Mouse (Mus musculus): ENCODE measurements around the gene Olfr625-ps1. TPM values are rescaled to one million over a fixed set of nuclear protein-coding genes. Genes with fewer than 3 reads are reported as not detected.
"Not testable (repeated sequence)": the region's sequence is repeated elsewhere in the genome, so short reads cannot be mapped to it uniquely, and the experiment has no call there.

The Olfr625-ps1 gene
- not detected in 2 replicates for polyA plus RNA-seq (2012; rRNA removed)

DNA sequence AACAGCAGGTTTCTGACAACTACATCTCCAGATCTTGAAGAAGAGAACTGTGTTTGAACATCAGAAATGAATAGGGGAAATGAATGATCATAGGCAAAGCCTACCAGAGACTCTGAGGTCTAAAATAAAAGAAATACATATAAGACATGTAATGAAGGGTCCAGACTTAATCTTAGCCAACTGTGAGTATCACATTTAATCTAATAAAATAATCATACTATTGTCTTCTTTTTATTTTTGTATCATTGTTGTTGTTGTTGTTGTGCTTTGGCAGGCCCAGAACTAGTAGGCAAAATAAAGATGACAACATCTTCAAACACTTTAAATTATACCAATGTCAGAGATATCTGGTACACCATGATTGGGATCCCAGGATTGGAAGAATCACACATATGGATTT is at the start of gene Olfr625-ps1:
TSS of gene Olfr625-ps1 (plus strand) at position 301 of the 400 bp plus-strand sequence.
- DNase-seq (ENCODE audit: low read depth): no peak

DNA sequence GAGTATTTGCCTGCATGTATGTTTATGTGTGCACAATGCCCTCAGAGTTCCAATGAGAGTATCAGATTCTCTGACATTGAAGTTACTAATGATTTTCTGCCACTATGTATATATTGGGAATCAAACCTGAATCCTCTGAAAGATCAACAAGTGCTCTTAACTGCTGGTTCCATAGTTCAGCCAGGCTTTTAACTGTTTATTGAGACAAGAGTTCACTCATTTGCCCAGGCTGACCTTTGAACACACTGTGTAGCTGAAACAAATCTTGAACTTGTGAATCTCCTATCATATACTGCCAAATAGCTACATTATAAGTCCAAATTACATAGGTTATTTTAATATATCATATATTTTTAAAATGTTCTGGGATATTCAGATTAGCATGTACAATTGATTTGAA is 45.7 kb upstream of the Olfr625-ps1 start:
- no peak for DNase-seq (ENCODE audit: low read depth)

DNA sequence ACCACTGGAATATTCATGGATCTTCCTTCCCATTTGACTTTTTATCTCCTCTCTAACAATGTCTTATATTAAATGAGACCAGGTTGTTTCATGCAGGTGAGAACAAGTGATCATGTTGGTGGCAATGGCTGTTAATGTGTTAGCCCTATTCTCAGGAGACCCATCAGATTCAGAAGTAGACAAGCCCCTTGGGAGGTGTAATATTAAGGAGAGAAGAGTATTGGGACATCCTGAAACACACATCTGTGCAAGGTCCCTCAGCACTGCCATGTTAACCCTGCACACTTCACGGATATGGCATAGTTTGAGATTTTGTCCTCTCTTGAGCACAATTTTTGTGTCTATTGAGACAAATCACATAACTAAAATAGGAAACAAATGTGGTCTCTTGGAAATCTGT is 39.9 kb upstream of the Olfr625-ps1 start, which contains the start of gene Olfr622:
TSS of gene Olfr622 (minus strand) at position 101 of the 400 bp plus-strand sequence.
- DNase-seq (ENCODE audit: low read depth): no peak

DNA sequence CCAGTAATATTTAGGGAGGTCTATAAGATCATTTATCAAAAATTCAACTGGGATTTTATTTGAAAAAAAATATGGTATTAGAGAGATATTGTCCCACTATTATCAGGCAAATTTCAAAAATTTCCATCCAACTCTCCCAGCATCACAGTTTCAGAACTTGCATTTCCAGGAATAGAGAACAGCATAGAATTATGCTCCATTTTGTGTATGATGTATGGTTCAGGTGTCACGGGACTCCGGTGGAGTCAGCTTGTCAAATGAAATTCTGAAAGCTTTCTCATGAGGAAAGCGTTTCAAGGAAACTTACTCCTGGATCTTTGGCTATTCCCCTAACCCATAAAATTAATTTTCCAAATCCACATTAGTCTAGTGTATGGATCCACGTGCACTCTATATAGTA is 38.5 kb upstream of the Olfr625-ps1 start:
- DNase-seq (ENCODE audit: low read depth): no peak

DNA sequence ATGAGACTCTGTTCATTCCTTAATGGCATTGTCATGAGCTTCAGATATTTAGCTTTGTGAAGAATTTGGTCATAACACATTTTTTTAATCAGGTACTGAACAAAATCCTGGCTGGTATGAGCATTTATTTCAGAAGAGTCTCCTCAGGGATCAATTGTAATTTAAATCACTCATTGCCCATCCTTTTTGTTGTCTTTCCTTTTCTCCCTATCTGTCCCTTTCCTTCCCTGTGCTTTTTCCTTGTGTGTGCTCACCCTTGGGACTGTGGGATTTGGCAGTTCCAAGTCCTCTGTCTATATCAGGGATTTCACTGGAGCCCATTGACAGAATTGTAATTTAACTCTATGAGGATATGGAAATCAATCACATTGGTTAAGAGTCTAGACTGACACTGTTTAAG is 18.9 kb upstream of the Olfr625-ps1 start, which contains the start of gene Olfr623:
TSS of gene Olfr623 (minus strand) at position 101 of the 400 bp plus-strand sequence.
- no peak for DNase-seq (ENCODE audit: low read depth)

DNA sequence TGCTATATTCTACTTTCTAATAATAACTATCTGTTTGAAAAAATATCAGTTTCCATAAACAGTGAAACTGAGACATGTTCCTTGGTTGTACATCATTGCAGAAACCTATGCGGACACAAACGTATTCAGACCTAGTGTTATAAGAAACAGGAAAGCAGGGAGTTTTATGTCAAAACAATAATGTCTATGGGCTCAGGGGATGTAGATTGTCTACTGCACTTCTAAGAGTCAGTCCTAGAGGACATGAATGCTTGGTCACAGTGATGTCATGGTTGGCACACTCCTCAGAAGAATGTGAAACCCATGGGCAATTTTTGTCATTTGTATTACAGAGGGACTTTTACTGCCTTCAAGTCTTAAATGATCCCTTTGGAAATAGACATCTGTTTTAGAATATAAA is 11.4 kb upstream of the Olfr625-ps1 start, which contains the start of gene Olfr624:
TSS of gene Olfr624 (minus strand) at position 101 of the 400 bp plus-strand sequence.
- DNase-seq (ENCODE audit: low read depth): no peak

DNA sequence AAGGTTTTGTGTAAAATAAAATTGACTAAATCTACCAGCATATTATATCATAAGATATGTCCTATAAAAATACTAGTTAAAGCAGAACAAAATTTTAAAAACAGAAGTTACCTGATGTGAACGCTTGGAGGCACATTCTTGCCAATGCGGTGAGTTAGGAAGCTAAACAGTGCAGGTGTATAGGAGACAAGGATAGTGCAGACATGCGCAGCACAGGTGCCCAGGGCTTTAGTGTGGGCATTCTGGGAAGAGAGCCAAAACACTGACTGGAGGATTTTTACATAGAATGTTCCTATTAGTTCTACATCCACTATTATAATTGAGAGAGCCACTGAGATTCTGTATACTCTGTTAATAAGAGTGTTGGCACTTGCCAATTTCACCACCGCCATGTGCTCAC is 16.9 kb downstream of the Olfr625-ps1 start:
- no peak for DNase-seq (ENCODE audit: low read depth)

DNA sequence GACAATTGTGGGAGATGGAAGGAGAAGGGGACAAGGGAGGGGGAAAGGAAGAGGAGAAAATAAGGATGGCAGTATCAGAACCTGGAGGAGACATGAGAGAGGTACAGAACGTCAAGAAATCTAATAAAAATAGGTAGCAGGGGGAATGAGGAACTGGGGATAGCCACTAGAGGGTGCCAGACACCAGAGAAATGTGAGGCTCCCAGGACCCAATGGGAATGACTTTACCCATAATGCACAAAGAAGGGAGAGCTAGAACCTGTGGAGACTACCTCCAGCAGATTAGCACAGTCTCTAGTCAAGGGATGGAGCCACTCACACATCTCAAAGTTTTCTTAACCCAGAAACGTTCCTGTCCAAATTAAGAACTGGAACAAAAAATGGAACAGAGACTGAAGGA is 29.5 kb downstream of the Olfr625-ps1 start:
- DNase-seq (ENCODE audit: low read depth): no peak

DNA sequence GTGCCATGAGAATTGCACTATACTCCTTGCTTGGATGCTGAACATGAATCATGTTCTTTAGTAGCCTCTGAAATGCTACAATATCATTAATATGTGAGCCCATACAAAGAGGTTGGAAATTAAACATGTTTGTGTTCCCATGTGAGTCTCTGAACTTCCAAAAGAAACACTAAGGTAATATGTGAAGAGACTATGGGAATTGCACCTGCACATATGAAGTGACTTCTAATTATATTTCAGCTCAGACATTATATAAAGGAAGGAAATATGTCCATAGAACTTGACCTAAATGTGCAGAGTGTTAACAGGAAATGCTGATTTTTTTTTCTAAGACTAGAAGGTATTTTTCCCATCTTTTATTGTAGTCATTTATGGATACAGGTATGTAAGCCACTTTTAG is 31.9 kb downstream of the Olfr625-ps1 start, which contains the start of gene Olfr243:
TSS of gene Olfr243 (plus strand) at position 301 of the 400 bp plus-strand sequence.
- DNase-seq (ENCODE audit: low read depth): no peak

DNA sequence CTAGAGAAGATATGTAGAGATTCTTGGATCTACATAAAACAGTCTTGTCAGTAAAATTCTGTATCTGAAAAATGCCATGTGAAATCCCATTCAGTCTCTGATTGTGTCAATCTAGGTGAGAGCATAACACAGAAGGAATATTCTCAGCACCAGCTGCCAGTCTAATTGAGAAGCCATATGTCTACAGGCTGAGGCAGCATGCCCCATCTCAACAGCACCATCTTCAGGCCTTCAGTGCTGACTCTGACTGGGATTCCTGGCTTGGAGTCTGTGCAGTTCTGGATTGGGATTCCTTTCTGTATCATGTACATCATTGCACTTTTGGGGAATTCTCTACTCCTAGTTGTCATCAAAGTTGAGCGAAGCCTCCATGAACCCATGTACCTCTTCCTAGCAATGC is 33.9 kb downstream of the Olfr625-ps1 start:
- not testable (repeated sequence) for DNase-seq (ENCODE audit: low read depth)

DNA sequence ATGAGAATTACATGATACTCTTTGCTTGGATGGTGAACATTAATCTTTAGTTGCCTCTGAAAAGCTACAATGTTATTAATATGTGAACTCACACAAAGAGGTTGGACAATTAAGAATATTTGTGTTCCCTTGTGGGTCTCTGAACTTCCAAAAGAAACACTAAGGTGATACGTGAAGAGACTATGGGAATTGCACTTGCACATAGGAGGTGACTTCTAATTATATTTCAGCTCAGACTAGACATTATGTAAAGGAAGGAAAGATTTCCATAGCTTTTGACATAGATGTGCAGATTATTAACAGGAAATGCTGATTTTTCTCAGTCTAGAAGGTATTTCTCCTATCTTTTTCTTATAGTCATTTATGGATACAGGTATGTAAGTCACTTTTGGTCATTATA is 47.6 kb downstream of the Olfr625-ps1 start, which contains the start of gene Olfr628:
TSS of gene Olfr628 (plus strand) at position 301 of the 400 bp plus-strand sequence.
- DNase-seq (ENCODE audit: low read depth): no peak

Other genes with a start within 250 kb of the Olfr625-ps1 start
- gene Olfr605, start 237.3 kb upstream of the Olfr625-ps1 start, polyA plus RNA-seq (2012; rRNA removed): not detected in 2 replicates
- gene Olfr606, start 233.7 kb upstream of the Olfr625-ps1 start, polyA plus RNA-seq (2012; rRNA removed): not detected in 2 replicates
- gene Olfr607, start 218.6 kb upstream of the Olfr625-ps1 start, polyA plus RNA-seq (2012; rRNA removed): not detected in 2 replicates
- gene Olfr608, start 212.8 kb upstream of the Olfr625-ps1 start, polyA plus RNA-seq (2012; rRNA removed): not detected in 2 replicates
- gene Olfr609, start 184.7 kb upstream of the Olfr625-ps1 start, polyA plus RNA-seq (2012; rRNA removed): not detected in 2 replicates
- not detected in 2 replicates for gene Olfr610, start 170.6 kb upstream of the Olfr625-ps1 start, polyA plus RNA-seq (2012; rRNA removed)
- gene Olfr611, start 161.9 kb upstream of the Olfr625-ps1 start, polyA plus RNA-seq (2012; rRNA removed): not detected in 2 replicates
- not detected in 2 replicates for gene Olfr612, start 140.0 kb upstream of the Olfr625-ps1 start, polyA plus RNA-seq (2012; rRNA removed)
- not detected in 2 replicates for gene Olfr613, start 134.6 kb upstream of the Olfr625-ps1 start, polyA plus RNA-seq (2012; rRNA removed)
- not detected in 2 replicates for gene Olfr615, start 126.6 kb upstream of the Olfr625-ps1 start, polyA plus RNA-seq (2012; rRNA removed)
- not detected in 2 replicates for gene Olfr616, start 113.6 kb upstream of the Olfr625-ps1 start, polyA plus RNA-seq (2012; rRNA removed)
- not detected in 2 replicates for gene Olfr617, start 109.7 kb upstream of the Olfr625-ps1 start, polyA plus RNA-seq (2012; rRNA removed)
- gene Olfr618, start 92.6 kb upstream of the Olfr625-ps1 start, polyA plus RNA-seq (2012; rRNA removed): not detected in 2 replicates
- gene Olfr619, start 82.1 kb upstream of the Olfr625-ps1 start, polyA plus RNA-seq (2012; rRNA removed): not detected in 2 replicates
- not detected in 2 replicates for gene Olfr620, start 70.2 kb upstream of the Olfr625-ps1 start, polyA plus RNA-seq (2012; rRNA removed)
- gene Olfr622, start 40.0 kb upstream of the Olfr625-ps1 start, polyA plus RNA-seq (2012; rRNA removed): not detected in 2 replicates
- not detected in 2 replicates for gene Olfr623, start 19.0 kb upstream of the Olfr625-ps1 start, polyA plus RNA-seq (2012; rRNA removed)
- gene Olfr624, start 11.5 kb upstream of the Olfr625-ps1 start, polyA plus RNA-seq (2012; rRNA removed): not detected in 2 replicates
- gene Olfr243, start 32.0 kb downstream of the Olfr625-ps1 start, polyA plus RNA-seq (2012; rRNA removed): not detected in 2 replicates
- not detected in 2 replicates for gene Olfr628, start 47.7 kb downstream of the Olfr625-ps1 start, polyA plus RNA-seq (2012; rRNA removed)
- not detected in 2 replicates for gene Olfr629, start 62.2 kb downstream of the Olfr625-ps1 start, polyA plus RNA-seq (2012; rRNA removed)
- not detected in 2 replicates for gene Olfr630, start 74.6 kb downstream of the Olfr625-ps1 start, polyA plus RNA-seq (2012; rRNA removed)
- not detected in 2 replicates for gene Olfr69, start 88.9 kb downstream of the Olfr625-ps1 start, polyA plus RNA-seq (2012; rRNA removed)
- not detected in 2 replicates for gene Olfr68, start 97.0 kb downstream of the Olfr625-ps1 start, polyA plus RNA-seq (2012; rRNA removed)
- not detected in 2 replicates for gene Olfr67, start 109.1 kb downstream of the Olfr625-ps1 start, polyA plus RNA-seq (2012; rRNA removed)
- gene Hbb-bt, start 131.3 kb downstream of the Olfr625-ps1 start, polyA plus RNA-seq (2012; rRNA removed): 189 and 481 TPM in 2 replicates
- 2,031 and 4,766 TPM in 2 replicates for gene Hbb-bs, start 145.4 kb downstream of the Olfr625-ps1 start, polyA plus RNA-seq (2012; rRNA removed)
- not detected in 2 replicates for gene Hbb-bh2, start 157.8 kb downstream of the Olfr625-ps1 start, polyA plus RNA-seq (2012; rRNA removed)
- gene Hbb-bh1, start 160.4 kb downstream of the Olfr625-ps1 start, polyA plus RNA-seq (2012; rRNA removed): not detected in 2 replicates
- not detected in 2 replicates for gene Hbb-y, start 170.5 kb downstream of the Olfr625-ps1 start, polyA plus RNA-seq (2012; rRNA removed)
- not detected in 2 replicates for gene Olfr66, start 203.5 kb downstream of the Olfr625-ps1 start, polyA plus RNA-seq (2012; rRNA removed)
- not detected in 2 replicates for gene Olfr64, start 211.8 kb downstream of the Olfr625-ps1 start, polyA plus RNA-seq (2012; rRNA removed)
- gene Olfr65, start 220.8 kb downstream of the Olfr625-ps1 start, polyA plus RNA-seq (2012; rRNA removed): not detected in 2 replicates
- gene Olfr631, start 246.1 kb downstream of the Olfr625-ps1 start, polyA plus RNA-seq (2012; rRNA removed): not detected in 2 replicates